Mouse (Mus musculus) neural tube, postnatal 0 days (tissue): ENCODE results near the gene Olfr133. TPM values are rescaled to one million over a fixed set of nuclear protein-coding genes. Genes with fewer than 3 reads are reported as not detected.

Source experiments
- polyA plus RNA-seq: library from polyadenylated mRNA; unstranded; fragments of >200 nt; fragmentation: Nextera tagmentation; extraction: Ambion mirVana; gene quantifications from 2 replicates; pipeline ENCODE4 v1.2.1, GENCODE M21; 2015

Olfr133 gene
- polyA plus RNA-seq, result not detected in 2 replicates

GRCm38 (mm10) chr17:38144981-38145380, at the start of gene Olfr133:
Olfr133 (plus strand) TSS chr17:38145281.

GRCm38 (mm10) chr17:38134426-38134825, 10.7 kb upstream of the Olfr133 start, which contains the start of gene Olfr132:
Olfr132 (minus strand) TSS chr17:38134526.

GRCm38 (mm10) chr17:38171088-38171487, 26.0 kb downstream of the Olfr133 start, which contains the start of gene Olfr134:
Olfr134 (plus strand) TSS chr17:38171388.

Other genes with a start within 250 kb of the Olfr133 start
- gene Olfr127, start 244.8 kb upstream of the Olfr133 start, polyA plus RNA-seq, result not detected in 2 replicates
- gene Olfr128, start 224.7 kb upstream of the Olfr133 start, polyA plus RNA-seq, result not detected in 2 replicates
- gene Olfr761, start 192.2 kb upstream of the Olfr133 start, polyA plus RNA-seq, result not detected in 2 replicates
- gene Olfr129, start 85.2 kb upstream of the Olfr133 start, polyA plus RNA-seq, result not detected in 2 replicates
- gene Olfr130, start 81.4 kb upstream of the Olfr133 start, polyA plus RNA-seq, result not detected in 2 replicates
- not detected in 2 replicates for gene Olfr131, start 56.6 kb upstream of the Olfr133 start, polyA plus RNA-seq
- not detected in 2 replicates for gene Olfr132, start 10.8 kb upstream of the Olfr133 start, polyA plus RNA-seq
- gene Olfr134, start 26.1 kb downstream of the Olfr133 start, polyA plus RNA-seq, result not detected in 2 replicates
- gene Olfr135, start 59.1 kb downstream of the Olfr133 start, polyA plus RNA-seq, result not detected in 2 replicates
- not detected in 2 replicates for gene Olfr138, start 115.8 kb downstream of the Olfr133 start, polyA plus RNA-seq
- gene Olfr137, start 162.3 kb downstream of the Olfr133 start, polyA plus RNA-seq, result not detected in 2 replicates
- gene Olfr136, start 184.6 kb downstream of the Olfr133 start, polyA plus RNA-seq, result not detected in 2 replicates